ENCODE assay signal across 23 mouse cellular contexts in the genomic region with DNA sequence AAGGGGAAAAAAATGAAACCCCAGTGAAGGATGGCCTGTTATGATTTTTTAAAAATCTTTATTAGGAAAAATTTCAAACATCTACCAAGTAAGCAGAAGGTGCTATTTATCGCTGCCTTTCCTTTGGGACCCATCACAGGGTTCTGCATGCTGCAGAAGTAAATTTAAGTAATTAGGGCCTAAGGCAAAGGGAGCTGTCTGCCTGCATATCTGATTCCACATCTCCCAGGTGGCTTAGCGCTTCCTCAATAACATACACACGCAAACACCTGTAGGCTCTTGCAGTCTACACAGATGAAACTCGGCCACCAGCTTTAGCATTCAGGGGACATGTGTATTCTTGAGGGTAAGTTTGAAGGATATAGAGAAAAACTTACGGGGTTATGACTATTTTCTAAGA.
A peak's percentile ranks its signal among the peaks of the same experiment; 100 is the strongest.
DNase-seq lines count a peak whose midpoint lies in the region; ATAC-seq and TF ChIP-seq lines count a peak whose summit lies in the region.
"Had no signal": no experiment of that assay in that cellular context is flagged by ENCODE, and none has a peak within 500 bp of the region (broad histone marks: within the 10 kb centered on the region; RNA-seq: fewer than 3 reads in every experiment).

No protein-coding gene starts in this region.

- H3K27ac ChIP-seq in hindbrain, embryonic 10.5 days = peak overlapping the region; percentile 83
- H3K27ac ChIP-seq in hindbrain, embryonic 11.5 days (ENCODE audit: low read depth, low read length) = no peak overlapping the region
- H3K27ac ChIP-seq in midbrain, embryonic 12.5 days (replicated peaks) = peak overlapping the region; percentile 90
- no peak overlapping the region for H3K27ac ChIP-seq in midbrain, postnatal 0 days (ENCODE audit: low read depth, low read length)
- H3K27ac ChIP-seq in forebrain, embryonic 15.5 days (replicated peaks) = 0 out of 2 replicates have a peak overlapping the region, but pooled peaks have one; percentile 70
- H3K27ac ChIP-seq in midbrain, embryonic 14.5 days (replicated peaks; ENCODE audit: low read depth, low read length) = no peak overlapping the region; the same call in 1 of the 2 replicates
- H3K27ac ChIP-seq: gastrocnemius, adult 2 months; left cerebral cortex, adult 2 months; limb, embryonic 13.5 days; lung, embryonic 15.5 days; stomach, postnatal 0 days had no signal

- no peak for DNase-seq in hindbrain, embryonic 10.5 days (ENCODE audit: low spot score)
- no peak for DNase-seq in hindbrain, embryonic 11.5 days (ENCODE audit: low spot score)
- DNase-seq in midbrain, postnatal 0 days (ENCODE audit: low spot score) = no peak
- peak; percentile 55 for DNase-seq in midbrain, embryonic 14.5 days
- no peak for DNase-seq in lung, postnatal 14 days
- DNase-seq: adrenal gland, postnatal 36 days; B cell, adult 2 months; gastrocnemius, adult 2 months; gastrocnemius, postnatal 36 days; heart, adult 18-20 months; lung, postnatal 36 days; right cerebral cortex, postnatal 4 days; thymus, adult 18-20 months; thymus, postnatal 25 days had no signal

- H3K4me3 ChIP-seq in hindbrain, embryonic 10.5 days = no peak overlapping the region
- no peak overlapping the region for H3K4me3 ChIP-seq in hindbrain, embryonic 11.5 days (ENCODE audit: low read depth, low read length)
- H3K4me3 ChIP-seq in midbrain, embryonic 12.5 days = no peak overlapping the region
- H3K4me3 ChIP-seq in midbrain, postnatal 0 days (ENCODE audit: low read depth, low read length) = no peak overlapping the region
- no peak overlapping the region for H3K4me3 ChIP-seq in forebrain, embryonic 15.5 days
- H3K4me3 ChIP-seq in midbrain, embryonic 14.5 days (replicated peaks; ENCODE audit: low read depth, low read length) = no peak overlapping the region
- H3K4me3 ChIP-seq: gastrocnemius, adult 2 months; left cerebral cortex, adult 2 months; limb, embryonic 13.5 days; lung, embryonic 15.5 days had no signal

- 86% methylated on average over 5 of the region's 5 CpGs for WGBS in hindbrain, embryonic 10.5 days
- WGBS in hindbrain, embryonic 11.5 days = 75% methylated on average over 5 of the region's 5 CpGs
- WGBS in midbrain, embryonic 12.5 days = 77% methylated on average over 5 of the region's 5 CpGs
- WGBS in midbrain, postnatal 0 days = 66% methylated on average over 5 of the region's 5 CpGs
- 86% methylated on average over 5 of the region's 5 CpGs for WGBS in forebrain, embryonic 15.5 days
- WGBS in midbrain, embryonic 14.5 days = 57% methylated on average over 5 of the region's 5 CpGs

- peaks cover 14% of the 10 kb centered on the region for H3K36me3 ChIP-seq in hindbrain, embryonic 10.5 days
- H3K36me3 ChIP-seq in hindbrain, embryonic 11.5 days (ENCODE audit: control insufficient read depth, insufficient read depth, low read length) = 0 out of 2 replicates have a peak, but pooled peaks cover 3% of the 10 kb centered on the region
- H3K36me3 ChIP-seq in midbrain, embryonic 12.5 days = peaks cover 11% of the 10 kb centered on the region
- H3K36me3 ChIP-seq in midbrain, postnatal 0 days (ENCODE audit: insufficient read depth, low read length) = peaks cover 8% of the 10 kb centered on the region
- H3K36me3 ChIP-seq in forebrain, embryonic 15.5 days = 0 out of 2 replicates have a peak, but pooled peaks cover 4% of the 10 kb centered on the region
- H3K36me3 ChIP-seq in midbrain, embryonic 14.5 days (ENCODE audit: control insufficient read depth, insufficient read depth, low read length) = peaks cover 12% of the 10 kb centered on the region
- H3K36me3 ChIP-seq: lung, embryonic 15.5 days had no signal

- H3K4me1 ChIP-seq in hindbrain, embryonic 10.5 days (replicated peaks) = peaks cover 49% of the 10 kb centered on the region
- 0 out of 2 replicates have a peak, but pooled peaks cover 9% of the 10 kb centered on the region for H3K4me1 ChIP-seq in hindbrain, embryonic 11.5 days (replicated peaks; ENCODE audit: control insufficient read depth, insufficient read depth, low read length)
- H3K4me1 ChIP-seq in midbrain, embryonic 12.5 days = peaks cover 36% of the 10 kb centered on the region
- H3K4me1 ChIP-seq in midbrain, postnatal 0 days (ENCODE audit: insufficient read depth, low read length) = no peaks in the 10 kb centered on the region; the same call in 1 of the 2 replicates
- peaks cover 54% of the 10 kb centered on the region for H3K4me1 ChIP-seq in forebrain, embryonic 15.5 days
- peaks cover 30% of the 10 kb centered on the region for H3K4me1 ChIP-seq in midbrain, embryonic 14.5 days (ENCODE audit: control insufficient read depth, insufficient read depth, low read length)
- H3K4me1 ChIP-seq: lung, embryonic 15.5 days had no signal

- no peak for TF ChIP-seq CTCF in midbrain, postnatal 0 days (IDR thresholded peaks at IDR 0.05)

- no peak for ATAC-seq in hindbrain, embryonic 11.5 days (ENCODE audit: low FRiP score)
- no peak for ATAC-seq in midbrain, embryonic 12.5 days (ENCODE audit: low FRiP score, low read depth)
- ATAC-seq in midbrain, postnatal 0 days (ENCODE audit: low FRiP score) = no peak
- no peak for ATAC-seq in forebrain, embryonic 15.5 days (replicated peaks)
- ATAC-seq in midbrain, embryonic 14.5 days (ENCODE audit: low FRiP score, low TSS enrichment) = no peak
- ATAC-seq: inflammation-experienced regulatory T-cells, adult 6 months had no signal

- H3K27me3 ChIP-seq in hindbrain, embryonic 10.5 days (ENCODE audit: insufficient read depth, poor library complexity, severe bottlenecking) = no peaks in the 10 kb centered on the region
- H3K27me3 ChIP-seq in hindbrain, embryonic 11.5 days (ENCODE audit: control insufficient read depth, insufficient read depth, low read length) = no peaks in the 10 kb centered on the region
- H3K27me3 ChIP-seq in midbrain, embryonic 12.5 days = no peaks in the 10 kb centered on the region
- H3K27me3 ChIP-seq in midbrain, postnatal 0 days (ENCODE audit: insufficient read depth, low read length) = no peaks in the 10 kb centered on the region
- no peaks in the 10 kb centered on the region for H3K27me3 ChIP-seq in forebrain, embryonic 15.5 days
- H3K27me3 ChIP-seq in midbrain, embryonic 14.5 days (ENCODE audit: control insufficient read depth, insufficient read depth, low read length) = no peaks in the 10 kb centered on the region
- H3K27me3 ChIP-seq: lung, embryonic 15.5 days had no signal

- H3K9ac ChIP-seq in hindbrain, embryonic 11.5 days (ENCODE audit: low read depth, low read length) = no peak overlapping the region
- H3K9ac ChIP-seq in midbrain, embryonic 12.5 days (replicated peaks) = no peak overlapping the region
- no peak overlapping the region for H3K9ac ChIP-seq in midbrain, postnatal 0 days (replicated peaks; ENCODE audit: low read length, poor library complexity, severe bottlenecking)
- no peak overlapping the region for H3K9ac ChIP-seq in forebrain, embryonic 15.5 days (replicated peaks)
- H3K9ac ChIP-seq in midbrain, embryonic 14.5 days (replicated peaks; ENCODE audit: low read length) = no peak overlapping the region
- H3K9ac ChIP-seq: limb, embryonic 13.5 days; lung, embryonic 15.5 days had no signal

- H3K4me2 ChIP-seq in hindbrain, embryonic 11.5 days (replicated peaks; ENCODE audit: low read depth, low read length) = no peak overlapping the region
- H3K4me2 ChIP-seq in midbrain, embryonic 12.5 days (replicated peaks) = no peak overlapping the region
- no peak overlapping the region for H3K4me2 ChIP-seq in midbrain, postnatal 0 days (ENCODE audit: low read depth, low read length, poor library complexity, severe bottlenecking)
- H3K4me2 ChIP-seq in forebrain, embryonic 15.5 days (replicated peaks) = no peak overlapping the region
- no peak overlapping the region for H3K4me2 ChIP-seq in midbrain, embryonic 14.5 days (ENCODE audit: low read length)
- H3K4me2 ChIP-seq: heart, embryonic 11.5 days; limb, embryonic 13.5 days; liver, embryonic 11.5 days; lung, embryonic 15.5 days had no signal

- H3K9me3 ChIP-seq in hindbrain, embryonic 10.5 days = no peaks in the 10 kb centered on the region
- no peaks in the 10 kb centered on the region for H3K9me3 ChIP-seq in hindbrain, embryonic 11.5 days (ENCODE audit: control insufficient read depth, low read length)
- H3K9me3 ChIP-seq in midbrain, embryonic 12.5 days = no peaks in the 10 kb centered on the region
- H3K9me3 ChIP-seq in midbrain, postnatal 0 days (ENCODE audit: low read length) = no peaks in the 10 kb centered on the region
- H3K9me3 ChIP-seq in forebrain, embryonic 15.5 days = no peaks in the 10 kb centered on the region
- H3K9me3 ChIP-seq in midbrain, embryonic 14.5 days (ENCODE audit: control insufficient read depth, low read length) = no peaks in the 10 kb centered on the region
- H3K9me3 ChIP-seq: limb, embryonic 13.5 days; lung, embryonic 15.5 days had no signal

Comparison
In these comparisons a context has a peak if more than half of its experiments do, and no peak if none do; other contexts are left out.
1. H3K27ac ChIP-seq: peak in hindbrain, embryonic 10.5 days (single experiment), midbrain, embryonic 12.5 days (single experiment) and forebrain, embryonic 15.5 days (single experiment); none in hindbrain, embryonic 11.5 days (single experiment), midbrain, postnatal 0 days (single experiment) and midbrain, embryonic 14.5 days (single experiment).